Mouse (Mus musculus): ENCODE data around the gene Dtd1. TPM values are rescaled to one million over a fixed set of nuclear protein-coding genes. Genes with fewer than 3 reads are reported as not detected.

Dtd1 gene
- polyA plus RNA-seq, 1 experiment, result 25.5 TPM

DNA sequence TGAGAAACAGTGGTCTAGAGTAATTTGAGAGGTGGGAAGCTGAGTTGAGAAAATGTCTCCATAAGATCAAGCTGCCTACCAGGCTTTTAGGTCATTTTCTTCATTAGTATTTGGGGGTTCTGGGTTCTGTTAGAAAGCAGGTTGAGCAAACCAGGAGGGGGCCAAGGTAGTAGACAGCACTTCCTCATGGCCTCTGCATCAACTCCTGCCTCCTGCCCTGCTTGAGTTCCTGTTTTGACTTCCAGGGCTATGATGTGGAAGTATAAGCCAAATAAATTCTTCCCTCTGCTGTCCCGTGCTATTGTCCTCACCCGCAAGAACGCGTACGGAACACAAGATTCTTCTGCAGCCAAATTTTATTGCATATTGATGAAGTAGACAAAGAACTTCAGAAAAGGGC lies 165.5 kb downstream of the Dtd1 start:
- no peak for DNase-seq
- no peak overlapping the region for H3K4me3 ChIP-seq (ENCODE audit: insufficient read depth, low read depth, low read length)
- H3K4me1 ChIP-seq (ENCODE audit: control insufficient read depth, insufficient read depth, low read length), result no peaks in the 10 kb centered on the region
- no peaks in the 10 kb centered on the region for H3K27me3 ChIP-seq (replicated peaks; ENCODE audit: control insufficient read depth, insufficient read depth, low read length)
- H3K36me3 ChIP-seq (ENCODE audit: control insufficient read depth, insufficient read depth, low read length), result no peaks in the 10 kb centered on the region
- no peak overlapping the region for H3K27ac ChIP-seq (ENCODE audit: insufficient read depth, low read depth, low read length)
- 93% methylated on average over 5 of the region's 5 CpGs for WGBS
- TF ChIP-seq POLR2A (IDR thresholded peaks at IDR 0.05; ENCODE audit: low read depth, low read length), result no peak
- no peak for TF ChIP-seq CTCF (conservative IDR thresholded peaks at IDR 0.05; ENCODE audit: insufficient read depth, insufficient read length, low read depth, low read length)

DNA sequence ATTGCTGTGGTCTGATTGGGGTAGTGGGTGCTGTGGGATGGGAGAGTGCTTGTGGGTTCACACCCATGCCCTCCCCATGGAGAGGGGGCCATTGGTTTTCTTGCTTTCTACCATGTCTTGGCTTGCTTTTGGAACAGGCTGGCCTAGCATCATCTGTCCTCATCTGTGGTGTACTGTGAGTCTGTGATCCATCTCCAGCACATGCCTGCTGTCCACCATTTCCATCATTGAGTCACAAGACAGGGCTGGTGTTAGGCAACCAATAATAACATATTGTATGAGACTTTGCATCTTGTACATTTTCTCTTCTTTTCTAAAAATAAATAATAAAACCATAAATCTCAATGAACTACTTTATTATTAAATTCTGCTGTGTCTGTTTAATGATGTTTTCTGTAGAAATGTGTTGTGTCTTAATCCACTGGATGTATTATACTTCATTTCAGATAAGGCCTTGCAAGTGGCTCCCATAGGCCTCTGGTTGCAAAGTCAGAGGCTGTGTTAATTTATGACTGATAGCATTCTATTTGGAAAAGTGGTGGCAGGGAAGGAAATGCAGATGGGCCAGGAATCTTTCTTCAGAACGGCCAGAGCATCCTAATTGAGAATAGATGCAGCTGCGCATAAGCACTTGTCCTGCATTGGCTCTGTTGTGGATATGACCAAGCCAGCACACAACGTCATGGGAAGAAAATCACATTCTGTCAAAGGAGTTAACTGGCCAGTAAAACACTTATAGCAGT lies 168.8 kb downstream of the Dtd1 start:
- Histone ChIP-seq H3K27ac (ENCODE audit: insufficient read depth, low read depth, low read length) (no peak overlapping the region), H3K27me3 (replicated peaks; ENCODE audit: control insufficient read depth, insufficient read depth, low read length) (no peaks in the 10 kb centered on the region), H3K4me3 (ENCODE audit: insufficient read depth, low read depth, low read length) (no peak overlapping the region), H3K4me1 (ENCODE audit: control insufficient read depth, insufficient read depth, low read length) (no peaks in the 10 kb centered on the region), H3K36me3 (ENCODE audit: control insufficient read depth, insufficient read depth, low read length) (no peaks in the 10 kb centered on the region)
- TF ChIP-seq POLR2A (IDR thresholded peaks at IDR 0.05; ENCODE audit: low read depth, low read length) (no peak), CTCF (conservative IDR thresholded peaks at IDR 0.05; ENCODE audit: insufficient read depth, insufficient read length, low read depth, low read length) (no peak)
- no peak for DNase-seq
- WGBS, result 82% methylated on average over 3 of the region's 3 CpGs

DNA sequence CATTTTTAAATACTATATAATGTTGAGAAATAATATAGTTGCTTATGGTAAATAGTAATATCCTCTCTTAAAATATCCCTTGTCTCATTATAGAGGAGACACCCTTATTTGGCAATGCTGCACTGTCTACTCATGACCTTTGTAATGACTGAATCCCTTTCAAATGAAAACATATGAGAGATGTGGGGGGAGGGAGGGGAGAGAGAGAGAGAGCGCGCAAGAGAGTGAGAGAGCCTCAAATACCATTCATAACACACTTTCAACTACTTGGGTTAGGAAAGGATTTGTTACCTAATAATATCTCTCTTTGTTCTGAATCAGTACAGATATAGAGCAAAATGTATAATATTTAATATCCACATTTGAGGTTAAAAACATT lies 169.4 kb downstream of the Dtd1 start:
- Histone ChIP-seq H3K4me3 (ENCODE audit: insufficient read depth, low read depth, low read length) (no peak overlapping the region), H3K27me3 (replicated peaks; ENCODE audit: control insufficient read depth, insufficient read depth, low read length) (no peaks in the 10 kb centered on the region), H3K36me3 (ENCODE audit: control insufficient read depth, insufficient read depth, low read length) (no peaks in the 10 kb centered on the region), H3K27ac (ENCODE audit: insufficient read depth, low read depth, low read length) (no peak overlapping the region), H3K4me1 (ENCODE audit: control insufficient read depth, insufficient read depth, low read length) (no peaks in the 10 kb centered on the region)
- DNase-seq, result no peak
- 87% methylated on average over 2 of the region's 2 CpGs for WGBS
- no peak for TF ChIP-seq POLR2A (IDR thresholded peaks at IDR 0.05; ENCODE audit: low read depth, low read length)
- no peak for TF ChIP-seq CTCF (conservative IDR thresholded peaks at IDR 0.05; ENCODE audit: insufficient read depth, insufficient read length, low read depth, low read length)

DNA sequence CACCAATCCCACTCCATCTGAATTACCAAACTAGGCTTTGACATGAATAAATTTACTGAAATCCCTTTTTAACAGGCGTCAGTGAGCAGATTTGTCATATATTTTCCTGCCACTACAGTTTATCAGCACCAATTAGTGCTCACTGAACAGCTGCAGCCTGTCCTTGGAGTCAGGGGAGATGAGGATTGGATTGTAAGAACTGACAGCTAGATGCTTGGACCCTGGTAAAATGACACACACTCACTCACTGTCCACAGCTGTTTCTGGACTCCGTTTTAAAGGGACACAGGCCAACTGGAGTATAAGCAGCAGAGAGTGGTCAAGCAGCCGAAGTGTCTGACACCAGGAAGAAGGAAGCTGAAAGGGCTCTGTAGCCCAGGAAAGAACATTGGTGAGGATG lies 169.9 kb downstream of the Dtd1 start:
- TF ChIP-seq CTCF (conservative IDR thresholded peaks at IDR 0.05; ENCODE audit: insufficient read depth, insufficient read length, low read depth, low read length) (no peak), POLR2A (IDR thresholded peaks at IDR 0.05; ENCODE audit: low read depth, low read length) (no peak)
- H3K4me3 ChIP-seq (ENCODE audit: insufficient read depth, low read depth, low read length), result no peak overlapping the region
- no peak for DNase-seq
- H3K36me3 ChIP-seq (ENCODE audit: control insufficient read depth, insufficient read depth, low read length), result no peaks in the 10 kb centered on the region
- no peaks in the 10 kb centered on the region for H3K4me1 ChIP-seq (ENCODE audit: control insufficient read depth, insufficient read depth, low read length)
- 44% methylated on average over 3 of the region's 3 CpGs for WGBS
- no peak overlapping the region for H3K27ac ChIP-seq (ENCODE audit: insufficient read depth, low read depth, low read length)
- H3K27me3 ChIP-seq (replicated peaks; ENCODE audit: control insufficient read depth, insufficient read depth, low read length), result no peaks in the 10 kb centered on the region

DNA sequence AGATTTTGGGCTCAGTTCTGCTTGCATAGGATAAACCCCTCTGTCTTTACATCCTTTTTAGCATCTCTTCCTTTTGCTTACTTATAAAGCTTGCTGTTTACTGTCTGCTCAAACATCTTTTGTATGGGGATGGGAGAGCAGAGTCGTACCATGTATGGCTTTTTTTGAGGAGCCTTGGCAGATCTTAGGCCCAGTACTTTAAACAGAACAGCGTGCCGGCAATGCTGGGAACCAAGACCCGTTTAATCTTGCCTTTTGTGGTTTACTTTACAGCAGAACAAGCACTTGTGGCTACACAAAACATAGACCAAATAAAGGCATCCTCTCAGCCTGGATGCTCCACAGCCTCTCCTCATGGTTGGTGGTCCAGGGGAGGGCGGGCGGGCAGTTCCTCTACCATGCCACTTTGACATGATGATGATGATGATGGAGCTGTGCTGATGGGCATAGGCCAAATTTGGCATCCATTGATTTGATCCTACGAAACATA lies 170.8 kb downstream of the Dtd1 start:
- Histone ChIP-seq H3K36me3 (ENCODE audit: control insufficient read depth, insufficient read depth, low read length) (no peaks in the 10 kb centered on the region), H3K4me3 (ENCODE audit: insufficient read depth, low read depth, low read length) (no peak overlapping the region), H3K27ac (ENCODE audit: insufficient read depth, low read depth, low read length) (no peak overlapping the region), H3K27me3 (replicated peaks; ENCODE audit: control insufficient read depth, insufficient read depth, low read length) (no peaks in the 10 kb centered on the region), H3K4me1 (ENCODE audit: control insufficient read depth, insufficient read depth, low read length) (no peaks in the 10 kb centered on the region)
- TF ChIP-seq POLR2A (IDR thresholded peaks at IDR 0.05; ENCODE audit: low read depth, low read length) (no peak), CTCF (conservative IDR thresholded peaks at IDR 0.05; ENCODE audit: insufficient read depth, insufficient read length, low read depth, low read length) (no peak)
- WGBS, result 95% methylated on average over 7 of the region's 7 CpGs
- no peak for DNase-seq

DNA sequence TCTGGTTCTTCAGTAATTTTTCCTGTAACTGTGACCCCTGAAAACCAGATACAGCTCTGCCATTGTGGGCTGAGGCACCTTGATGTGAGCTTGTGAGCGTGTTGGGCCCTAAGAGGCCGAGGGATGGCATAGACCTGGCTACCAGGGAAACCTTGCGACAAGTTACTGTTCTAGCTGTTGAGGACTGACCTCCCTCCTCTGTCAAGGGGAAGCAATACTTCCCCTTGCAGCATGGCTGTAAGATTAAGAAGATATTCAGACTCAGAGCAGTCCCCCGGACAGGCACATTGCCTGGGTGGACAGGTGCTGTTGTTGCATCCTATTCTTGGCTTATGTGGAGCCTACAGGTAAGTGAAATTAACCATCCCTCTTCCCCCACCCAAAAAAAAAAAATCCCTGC lies 172.1 kb downstream of the Dtd1 start:
- no peaks in the 10 kb centered on the region for H3K4me1 ChIP-seq (ENCODE audit: control insufficient read depth, insufficient read depth, low read length)
- DNase-seq, result no peak
- no peak overlapping the region for H3K27ac ChIP-seq (ENCODE audit: insufficient read depth, low read depth, low read length)
- H3K4me3 ChIP-seq (ENCODE audit: insufficient read depth, low read depth, low read length), result no peak overlapping the region
- 89% methylated on average over 4 of the region's 4 CpGs for WGBS
- H3K27me3 ChIP-seq (replicated peaks; ENCODE audit: control insufficient read depth, insufficient read depth, low read length), result no peaks in the 10 kb centered on the region
- no peaks in the 10 kb centered on the region for H3K36me3 ChIP-seq (ENCODE audit: control insufficient read depth, insufficient read depth, low read length)
- TF ChIP-seq POLR2A (IDR thresholded peaks at IDR 0.05; ENCODE audit: low read depth, low read length) (no peak), CTCF (conservative IDR thresholded peaks at IDR 0.05; ENCODE audit: insufficient read depth, insufficient read length, low read depth, low read length) (no peak)

DNA sequence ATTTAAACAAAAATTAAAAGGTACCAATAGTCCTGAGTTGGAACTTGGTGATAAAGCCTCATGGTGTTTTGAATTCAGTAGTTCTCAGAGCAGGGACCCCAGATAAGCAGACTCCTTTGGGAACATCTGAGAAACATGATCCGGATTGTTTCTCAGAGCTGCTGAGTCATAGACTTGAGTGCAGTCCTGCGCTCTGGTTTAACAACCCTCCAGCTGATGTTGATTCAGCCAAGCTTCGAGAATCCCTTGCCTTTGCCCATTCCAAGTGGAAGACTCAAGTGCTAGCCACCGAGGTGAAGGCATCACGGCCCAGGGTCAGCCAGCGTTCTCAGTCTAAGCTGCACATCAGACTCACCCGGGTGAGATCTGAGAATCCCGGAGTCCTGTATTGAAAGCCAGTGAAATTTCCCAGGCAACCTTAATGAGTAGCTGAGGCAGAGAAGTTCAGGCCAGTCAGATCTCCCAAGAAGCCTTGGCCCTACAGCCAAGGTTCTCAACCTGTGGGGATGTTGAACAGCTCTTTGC lies 175.0 kb downstream of the Dtd1 start:
- 71% methylated on average over 8 of the region's 8 CpGs for WGBS
- DNase-seq, result no peak

More for the DNA sequence above, 175.0 kb downstream of the Dtd1 start:
- TF ChIP-seq POLR2A (IDR thresholded peaks at IDR 0.05; ENCODE audit: low read depth, low read length), result no peak
- no peak for TF ChIP-seq CTCF (conservative IDR thresholded peaks at IDR 0.05; ENCODE audit: insufficient read depth, insufficient read length, low read depth, low read length)
- Histone ChIP-seq H3K27me3 (replicated peaks; ENCODE audit: control insufficient read depth, insufficient read depth, low read length) (no peaks in the 10 kb centered on the region), H3K36me3 (ENCODE audit: control insufficient read depth, insufficient read depth, low read length) (no peaks in the 10 kb centered on the region), H3K4me3 (ENCODE audit: insufficient read depth, low read depth, low read length) (no peak overlapping the region), H3K4me1 (ENCODE audit: control insufficient read depth, insufficient read depth, low read length) (no peaks in the 10 kb centered on the region), H3K27ac (ENCODE audit: insufficient read depth, low read depth, low read length) (no peak overlapping the region)

All from kidney, adult 2 months (tissue).